Mouse (Mus musculus) liver, adult 2 months (tissue): ENCODE results near the gene Adgb.

ENCODE experiments used
- CTCF ChIP-seq: fragments of 200-500 bp; IDR thresholded peaks from 2 replicates; pipeline ENCODE4 v1.5.1; 2011; ENCODE audit warnings: low read depth, low read length, control low read depth
- POLR2A ChIP-seq: fragments of 200-500 bp; IDR thresholded peaks from 2 replicates; pipeline ENCODE4 v1.6.1; 2011; ENCODE audit warnings: low read length, control low read depth; ENCODE audit not compliant: insufficient read depth; ENCODE audit errors: extremely low read depth

DNA sequence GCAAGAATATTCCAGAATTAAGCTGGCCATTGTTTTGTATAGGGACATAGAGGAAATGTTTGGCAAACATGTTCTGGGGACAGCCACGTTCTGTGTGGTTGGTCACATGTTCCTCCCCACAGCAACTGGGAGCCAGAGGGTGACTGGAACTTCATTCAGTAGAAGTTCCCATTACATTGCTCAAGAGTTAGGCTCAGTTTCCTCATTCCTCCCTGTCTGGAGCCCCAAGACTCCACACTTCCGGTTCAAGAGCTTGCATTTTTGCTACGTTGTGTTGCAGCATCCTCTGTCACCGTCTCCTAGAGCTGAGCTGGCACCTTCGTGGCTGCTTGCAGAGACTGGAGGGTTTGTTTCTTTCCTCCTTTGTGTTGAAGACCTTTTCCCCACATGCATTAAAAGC is 15.1 kb downstream of the Adgb start:
- no peak for TF ChIP-seq POLR2A
- TF ChIP-seq CTCF = no peak
